Mouse (Mus musculus): Measurements from ENCODE around the gene Zfhx3.

The Zfhx3 gene

DNA sequence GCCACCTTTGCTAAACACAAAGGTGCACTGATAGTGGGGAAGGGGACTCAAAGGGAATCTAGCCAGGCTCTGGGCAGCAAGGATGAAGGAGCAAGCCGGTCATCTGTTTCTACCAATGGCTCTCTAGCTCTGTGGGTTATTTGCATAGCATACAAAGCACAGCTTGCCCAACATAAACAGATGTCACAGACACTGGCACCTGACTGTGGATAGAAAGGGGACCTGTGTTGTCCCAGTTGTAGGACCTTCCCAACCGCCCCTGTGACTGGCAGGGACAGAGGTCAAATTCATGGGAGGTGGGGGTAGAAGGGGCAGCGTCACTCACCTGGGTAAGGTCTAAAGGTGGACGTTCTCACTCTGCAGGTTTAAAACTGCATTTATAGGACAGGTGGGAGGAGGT is 884.0 kb downstream of the Zfhx3 start:
- in situ Hi-C loops (cut with MboI; ENCODE audit: low sequenced_read_pairs): no loop called here

DNA sequence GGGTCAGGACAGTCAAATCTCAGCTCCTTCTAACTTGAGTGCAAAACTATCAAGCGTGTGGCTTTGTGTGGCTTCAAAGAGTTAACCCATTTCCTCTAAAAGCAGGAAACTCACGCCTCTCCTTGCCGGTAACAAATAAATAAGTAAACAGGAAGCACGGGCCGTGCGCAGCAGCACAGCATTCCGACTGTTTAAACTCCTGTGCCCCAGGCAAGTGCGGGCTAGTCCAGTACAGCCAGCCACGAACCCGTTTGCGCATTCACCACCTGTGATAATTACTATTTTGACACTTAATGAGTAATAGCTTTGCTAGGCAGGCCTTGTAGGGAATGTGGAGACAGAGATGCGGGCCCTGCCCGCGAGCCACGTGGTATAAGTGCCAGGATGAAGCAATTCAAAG is 885.0 kb downstream of the Zfhx3 start:
- in situ Hi-C loops (cut with MboI; ENCODE audit: low sequenced_read_pairs): no loop called here

- in situ Hi-C loops (cut with MboI; ENCODE audit: low sequenced_read_pairs): no loop called here
These were observed 886.9 kb downstream of the Zfhx3 start for GRCm38 (mm10) chr8:108829305-108829717.

GRCm38 (mm10) chr8:108835143-108835542 is 892.7 kb downstream of the Zfhx3 start:
- in situ Hi-C loops (cut with MboI; ENCODE audit: low sequenced_read_pairs): no loop called here

DNA sequence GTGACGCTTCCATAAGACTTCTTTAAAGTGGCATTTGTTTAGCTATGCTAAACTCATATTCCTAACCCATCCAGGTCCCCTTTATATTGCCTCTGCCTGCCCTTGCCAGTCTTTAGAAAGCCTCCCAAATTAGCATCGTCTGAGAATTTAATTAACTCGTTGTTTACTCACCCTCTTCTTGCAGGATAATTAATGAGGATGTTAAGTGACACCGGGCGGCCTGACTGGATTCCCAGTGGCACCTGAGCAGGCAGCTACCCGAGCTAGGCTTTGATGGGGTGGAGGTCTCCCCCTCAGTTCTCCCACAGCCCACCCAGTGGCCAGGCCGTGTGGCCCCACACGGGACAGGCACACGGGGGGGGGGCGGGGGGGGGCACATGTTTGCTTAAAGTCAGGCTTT is 895.3 kb downstream of the Zfhx3 start:
- in situ Hi-C loops (cut with MboI; ENCODE audit: low sequenced_read_pairs): no loop called here

- in situ Hi-C loops (cut with MboI; ENCODE audit: low sequenced_read_pairs): no loop called here
These were observed 896.3 kb downstream of the Zfhx3 start for GRCm38 (mm10) chr8:108838761-108839160.

- in situ Hi-C loops (cut with MboI; ENCODE audit: low sequenced_read_pairs): no loop called here
These were observed 899.9 kb downstream of the Zfhx3 start for GRCm38 (mm10) chr8:108842307-108842706.

GRCm38 (mm10) chr8:108846174-108846573 is 903.7 kb downstream of the Zfhx3 start:
- in situ Hi-C loops (cut with MboI; ENCODE audit: low sequenced_read_pairs): no loop called here

GRCm38 (mm10) chr8:108846827-108847226 is 904.4 kb downstream of the Zfhx3 start:
- in situ Hi-C loops (cut with MboI; ENCODE audit: low sequenced_read_pairs): no loop called here

DNA sequence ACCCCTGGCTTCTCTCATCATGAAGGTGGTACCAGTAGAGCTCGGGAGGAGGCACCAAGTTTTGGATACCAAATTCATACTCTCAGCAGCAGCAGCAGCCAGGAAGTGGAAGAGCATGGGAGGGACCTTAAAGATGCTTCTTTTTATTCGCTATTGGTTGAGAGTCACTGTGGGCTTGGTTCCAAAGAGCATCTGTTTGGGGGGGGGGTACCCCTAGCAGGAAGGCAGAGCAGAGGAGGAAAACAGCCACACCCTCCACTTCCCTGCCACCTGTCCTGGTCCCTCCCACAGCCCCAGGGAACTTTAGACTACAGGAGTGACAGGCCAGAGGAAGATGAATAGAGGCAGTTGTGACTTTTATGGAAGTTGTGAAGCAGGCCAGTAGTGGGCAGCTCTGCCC is 904.9 kb downstream of the Zfhx3 start:
- in situ Hi-C loops (cut with MboI; ENCODE audit: low sequenced_read_pairs): no loop called here

DNA sequence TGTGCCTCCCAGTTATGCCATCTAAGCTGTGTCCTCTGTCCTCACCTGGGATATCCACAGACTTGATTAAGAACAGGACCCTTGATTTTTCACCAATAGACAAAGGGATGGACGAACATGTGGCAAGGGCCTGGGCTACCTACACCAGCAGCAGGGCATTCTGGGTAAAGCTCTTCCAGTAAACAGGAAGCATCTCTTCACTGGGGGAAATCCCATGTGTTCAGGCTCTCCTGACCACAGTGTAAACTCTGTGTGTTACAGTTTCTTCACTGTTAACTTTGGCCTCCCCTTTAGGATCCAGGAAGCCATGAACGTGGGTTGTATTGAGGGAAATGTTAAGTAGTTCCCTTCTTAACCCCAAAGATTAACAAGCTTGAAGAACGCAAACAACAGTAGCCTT is 906.0 kb downstream of the Zfhx3 start:
- in situ Hi-C loops (cut with MboI; ENCODE audit: low sequenced_read_pairs): no loop called here

DNA sequence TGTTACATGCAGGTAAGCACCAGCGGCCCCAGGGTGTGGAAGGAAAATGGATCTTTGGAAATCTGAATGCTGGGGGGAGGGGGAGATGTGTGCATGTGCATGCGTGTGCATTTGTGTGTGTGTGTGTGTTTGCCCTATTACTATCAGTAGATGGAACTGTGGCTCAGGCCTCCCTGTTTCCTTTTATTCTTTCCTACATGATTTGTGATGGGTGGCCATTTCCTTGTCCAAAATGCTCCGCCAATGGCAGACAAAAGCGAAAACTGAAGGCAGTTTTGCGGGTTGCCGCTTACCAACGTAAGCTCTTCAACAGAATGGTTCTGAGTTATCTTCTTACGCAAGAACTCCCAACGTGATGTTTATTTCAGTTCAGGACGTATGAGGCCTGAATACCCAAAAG is 910.6 kb downstream of the Zfhx3 start:
- in situ Hi-C loops (cut with MboI; ENCODE audit: low sequenced_read_pairs): no loop called here

DNA sequence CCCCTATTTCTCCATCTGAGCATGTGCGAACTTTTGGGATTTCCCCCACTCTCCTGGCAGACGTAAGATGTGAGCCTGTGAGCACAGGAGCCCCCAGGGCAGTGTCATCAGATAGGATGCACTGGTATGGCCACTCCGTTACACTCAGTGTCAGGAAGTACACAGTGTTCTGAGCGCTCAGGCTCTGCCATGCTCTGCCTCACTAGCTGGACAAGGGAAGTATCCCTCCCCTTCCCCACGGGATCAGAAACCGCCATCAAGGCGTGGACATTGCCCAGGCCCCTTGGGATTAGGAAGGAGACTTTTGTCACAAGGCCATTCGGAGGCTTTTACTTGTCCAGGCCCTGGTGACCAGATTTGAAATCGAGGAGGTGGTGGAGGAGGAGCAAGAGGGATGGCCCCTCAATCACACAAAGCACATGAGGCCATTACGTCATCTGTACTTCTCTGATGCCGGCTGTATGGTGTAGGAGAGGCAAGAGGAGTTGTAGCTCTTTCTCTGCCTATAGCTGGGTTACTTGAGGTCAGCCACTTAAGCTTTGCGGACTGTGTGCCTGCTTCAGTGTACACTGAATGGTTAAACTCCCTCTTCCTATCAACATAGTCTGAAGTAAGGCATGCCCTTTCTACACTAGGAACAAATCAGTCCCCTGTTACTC is 912.1 kb downstream of the Zfhx3 start:
- in situ Hi-C loops (cut with MboI; ENCODE audit: low sequenced_read_pairs): no loop called here

- in situ Hi-C loops (cut with MboI; ENCODE audit: low sequenced_read_pairs): no loop called here
These were observed 916.6 kb downstream of the Zfhx3 start for GRCm38 (mm10) chr8:108859001-108859400.

GRCm38 (mm10) chr8:108859983-108860382 is 917.5 kb downstream of the Zfhx3 start:
- in situ Hi-C loops (cut with MboI; ENCODE audit: low sequenced_read_pairs): no loop called here

- in situ Hi-C loops (cut with MboI; ENCODE audit: low sequenced_read_pairs): no loop called here
These were observed 921.0 kb downstream of the Zfhx3 start for GRCm38 (mm10) chr8:108863440-108863839.

DNA sequence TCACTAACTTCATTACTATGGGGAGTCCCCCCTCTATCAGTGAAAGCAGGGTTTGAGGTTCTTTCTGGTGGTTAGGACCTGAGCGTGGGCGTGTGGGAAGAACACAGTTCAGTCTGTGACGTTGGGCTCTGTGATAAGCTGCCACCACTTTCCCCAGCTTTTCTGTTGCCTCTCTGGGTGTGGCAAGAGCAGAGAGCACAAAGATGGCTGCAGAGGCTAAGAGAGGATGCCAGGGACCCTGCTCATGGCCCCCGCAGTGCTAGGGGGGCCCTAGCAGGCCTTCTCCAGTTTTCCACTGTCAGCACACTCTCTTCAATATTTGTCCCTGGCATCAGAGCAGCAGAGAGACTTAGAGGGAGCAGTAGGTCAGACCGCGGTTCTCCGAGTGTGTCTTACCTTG is 924.0 kb downstream of the Zfhx3 start:
- in situ Hi-C loops (cut with MboI; ENCODE audit: low sequenced_read_pairs): no loop called here

DNA sequence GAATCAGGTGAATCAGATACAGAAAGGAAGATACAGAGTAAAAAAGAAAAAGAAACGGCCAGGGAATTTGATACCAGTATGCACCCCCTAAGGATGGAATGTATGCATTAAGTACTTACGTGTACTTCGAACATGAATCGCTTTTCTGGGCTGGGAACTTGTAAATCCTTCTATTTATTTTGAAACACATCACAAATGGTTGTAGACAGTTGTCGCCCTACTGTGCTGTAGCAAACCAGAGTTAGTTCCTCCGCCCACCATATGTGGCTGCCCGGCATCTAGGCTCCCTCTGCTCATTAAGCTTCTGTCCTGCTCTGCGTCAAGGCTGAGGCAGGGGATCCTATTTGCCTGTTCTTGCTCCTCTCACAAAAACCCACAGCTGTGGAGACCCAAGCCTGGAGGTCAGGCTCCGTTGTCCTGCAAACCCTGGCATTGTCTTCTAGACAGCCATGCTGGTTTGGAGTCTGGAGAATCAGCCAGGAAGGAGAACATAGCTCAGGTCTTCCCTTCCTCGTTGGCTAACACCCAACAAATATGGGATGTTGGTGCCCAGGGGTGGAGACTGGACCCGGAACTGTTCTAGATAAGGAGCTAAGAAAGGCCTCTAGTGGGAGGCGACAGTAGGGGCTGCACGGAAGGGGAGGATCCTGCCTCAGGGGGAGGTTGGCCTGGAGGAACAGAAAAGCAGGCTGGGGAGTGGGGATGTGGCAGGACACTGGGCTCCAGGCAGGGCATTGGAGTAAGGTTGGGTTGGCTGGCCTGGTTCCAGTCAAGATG is 925.2 kb downstream of the Zfhx3 start:
- in situ Hi-C loops (cut with MboI; ENCODE audit: low sequenced_read_pairs): no loop called here

DNA sequence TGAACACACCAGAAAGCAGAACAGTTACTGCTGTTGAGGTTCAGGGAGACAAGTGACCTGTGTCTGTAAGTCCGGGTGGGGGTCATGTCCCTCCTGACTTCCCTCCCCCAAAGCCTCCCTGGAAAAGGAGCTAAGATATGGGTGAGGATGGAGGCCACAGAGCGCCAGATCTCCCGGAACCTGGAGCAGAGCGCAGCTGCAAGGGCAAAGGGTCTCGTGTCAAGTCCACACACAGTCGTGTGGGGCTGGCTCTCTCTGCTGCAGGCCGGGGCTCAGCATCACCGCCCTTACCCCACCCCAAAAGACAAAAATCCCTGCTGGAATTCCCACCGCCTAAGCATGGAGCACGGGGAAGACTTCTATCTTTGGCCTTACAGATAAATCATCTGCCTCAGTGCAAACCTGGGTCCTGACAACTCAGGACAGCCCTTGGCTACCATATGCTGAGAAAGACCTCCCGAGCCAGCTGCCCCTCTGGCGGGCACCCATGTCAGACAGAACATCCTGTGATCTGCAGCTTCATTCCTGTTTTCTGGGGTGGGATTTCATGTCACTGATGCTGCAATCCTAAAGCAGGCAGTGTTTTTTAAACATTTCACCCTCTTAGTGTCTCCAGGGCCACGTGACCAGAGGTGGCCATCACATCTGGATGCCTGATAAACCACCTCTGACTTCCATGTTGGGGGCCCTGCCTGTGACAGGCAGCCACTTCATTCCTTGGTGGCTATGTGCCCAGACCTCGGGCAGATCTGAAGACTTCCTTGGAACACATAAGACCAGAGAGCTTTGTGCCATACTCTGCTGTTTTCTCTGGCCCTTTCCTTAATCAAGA is 926.0 kb downstream of the Zfhx3 start:
- in situ Hi-C loops (cut with MboI; ENCODE audit: low sequenced_read_pairs): no loop called here

GRCm38 (mm10) chr8:108869420-108869819 is 927.0 kb downstream of the Zfhx3 start:
- in situ Hi-C loops (cut with MboI; ENCODE audit: low sequenced_read_pairs): no loop called here

DNA sequence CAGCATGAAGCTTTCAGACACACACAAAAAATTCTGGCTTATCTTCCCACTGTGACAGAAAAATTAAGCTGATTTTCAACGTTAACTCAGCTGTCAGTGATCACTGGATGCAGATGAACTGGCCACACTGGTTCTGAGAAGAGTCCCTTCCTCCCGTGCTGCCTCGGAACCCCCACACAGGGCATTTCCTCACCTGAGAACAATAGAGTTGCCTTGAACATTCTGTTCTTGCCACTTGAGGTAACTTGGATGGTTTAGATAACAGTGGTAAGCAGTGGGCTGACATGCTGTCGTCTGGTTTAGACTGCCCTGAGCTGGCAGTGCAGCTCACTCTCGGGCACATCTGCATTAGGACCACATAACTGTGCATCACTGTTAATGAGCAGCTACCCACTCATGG is 927.5 kb downstream of the Zfhx3 start:
- in situ Hi-C loops (cut with MboI; ENCODE audit: low sequenced_read_pairs): no loop called here

DNA sequence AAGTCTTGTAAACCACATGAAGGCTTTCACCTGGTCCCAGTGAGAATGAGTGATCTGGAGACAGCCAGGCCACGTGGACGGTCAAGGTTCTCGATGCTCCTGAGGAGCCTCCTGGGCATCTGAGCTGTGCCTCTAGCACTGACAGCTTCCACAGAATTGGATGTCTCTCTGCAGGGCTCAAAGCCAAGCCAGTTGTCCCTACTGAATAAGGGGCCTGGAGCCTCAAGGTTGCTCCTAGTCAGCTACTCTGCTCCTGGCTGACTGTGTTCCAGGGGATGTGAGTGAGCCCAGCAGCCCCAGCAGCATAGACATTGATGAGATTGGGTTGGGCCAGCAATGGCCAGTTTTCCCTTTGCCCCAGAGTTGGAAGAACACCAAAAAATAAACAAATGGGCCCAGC is 927.9 kb downstream of the Zfhx3 start:
- in situ Hi-C loops (cut with MboI; ENCODE audit: low sequenced_read_pairs): no loop called here
